Mouse (Mus musculus): ENCODE results near the gene Thnsl2. TPM values are rescaled to one million over a fixed set of nuclear protein-coding genes. Genes with fewer than 3 reads are reported as not detected.
A peak's percentile ranks its signal among the peaks of the same experiment; 100 is the strongest.

Thnsl2 gene
- polyA plus RNA-seq, 1 experiment from 2014 or later, result 8.3 TPM

DNA sequence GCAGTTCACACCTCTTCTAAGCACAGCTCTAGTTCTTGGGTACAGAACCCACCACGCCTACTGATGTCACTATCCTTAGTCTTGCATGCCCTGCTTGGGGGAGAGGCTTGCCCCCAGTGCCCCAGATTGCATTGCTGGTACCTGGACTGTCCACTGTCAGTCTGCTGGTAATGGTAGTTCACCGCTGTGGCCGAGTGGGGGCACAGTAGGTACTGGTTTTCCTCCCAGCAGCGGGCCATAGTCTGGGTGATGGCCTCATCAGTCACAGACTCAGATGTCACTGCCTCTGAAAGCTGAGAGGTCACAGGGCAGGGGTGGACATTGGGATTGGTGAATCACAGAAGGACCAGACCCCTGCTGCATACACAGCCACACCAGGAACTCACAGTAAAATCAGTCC is 15.2 kb downstream of the Thnsl2 start:
- ATAC-seq (ENCODE audit: borderline replicate concordance, extremely low read depth, low FRiP score, low TSS enrichment), result no peak
- Histone ChIP-seq H3K4me3 (no peak overlapping the region), H3K9me3 (no peaks in the 10 kb centered on the region), H3K9ac (no peak overlapping the region), H3K27ac (no peak overlapping the region), H3K36me3 (no peaks in the 10 kb centered on the region), H3K27me3 (no peaks in the 10 kb centered on the region), H3K4me2 (no peak overlapping the region), H3K4me1 (no peaks in the 10 kb centered on the region)
- 46% methylated on average over 4 of the region's 4 CpGs for WGBS

DNA sequence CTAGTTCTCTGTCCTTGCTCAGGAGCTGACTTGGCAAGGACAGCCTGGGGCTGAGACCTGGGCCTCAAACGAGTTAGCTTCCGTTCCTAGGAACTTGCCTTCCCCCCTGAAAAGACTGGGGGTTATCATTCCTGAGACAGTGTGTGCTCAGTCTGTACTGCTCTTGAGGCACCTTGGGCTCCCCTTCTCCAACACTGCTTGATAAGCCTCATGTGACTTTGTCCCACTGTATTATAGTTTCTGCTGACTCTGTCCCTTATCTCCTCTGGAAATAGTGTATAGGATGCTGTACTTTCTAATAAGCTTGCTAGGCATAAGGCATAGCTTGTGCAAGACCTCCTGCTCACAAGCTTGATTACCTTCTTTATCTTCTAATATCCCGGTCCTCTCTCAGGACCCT is 17.9 kb downstream of the Thnsl2 start:
- no peak for ATAC-seq (ENCODE audit: borderline replicate concordance, extremely low read depth, low FRiP score, low TSS enrichment)
- Histone ChIP-seq H3K4me1 (no peaks in the 10 kb centered on the region), H3K4me2 (no peak overlapping the region), H3K27me3 (no peaks in the 10 kb centered on the region), H3K36me3 (no peaks in the 10 kb centered on the region), H3K27ac (no peak overlapping the region), H3K4me3 (no peak overlapping the region), H3K9me3 (no peaks in the 10 kb centered on the region), H3K9ac (no peak overlapping the region)
- 62% methylated on average over 3 of the region's 3 CpGs for WGBS

DNA sequence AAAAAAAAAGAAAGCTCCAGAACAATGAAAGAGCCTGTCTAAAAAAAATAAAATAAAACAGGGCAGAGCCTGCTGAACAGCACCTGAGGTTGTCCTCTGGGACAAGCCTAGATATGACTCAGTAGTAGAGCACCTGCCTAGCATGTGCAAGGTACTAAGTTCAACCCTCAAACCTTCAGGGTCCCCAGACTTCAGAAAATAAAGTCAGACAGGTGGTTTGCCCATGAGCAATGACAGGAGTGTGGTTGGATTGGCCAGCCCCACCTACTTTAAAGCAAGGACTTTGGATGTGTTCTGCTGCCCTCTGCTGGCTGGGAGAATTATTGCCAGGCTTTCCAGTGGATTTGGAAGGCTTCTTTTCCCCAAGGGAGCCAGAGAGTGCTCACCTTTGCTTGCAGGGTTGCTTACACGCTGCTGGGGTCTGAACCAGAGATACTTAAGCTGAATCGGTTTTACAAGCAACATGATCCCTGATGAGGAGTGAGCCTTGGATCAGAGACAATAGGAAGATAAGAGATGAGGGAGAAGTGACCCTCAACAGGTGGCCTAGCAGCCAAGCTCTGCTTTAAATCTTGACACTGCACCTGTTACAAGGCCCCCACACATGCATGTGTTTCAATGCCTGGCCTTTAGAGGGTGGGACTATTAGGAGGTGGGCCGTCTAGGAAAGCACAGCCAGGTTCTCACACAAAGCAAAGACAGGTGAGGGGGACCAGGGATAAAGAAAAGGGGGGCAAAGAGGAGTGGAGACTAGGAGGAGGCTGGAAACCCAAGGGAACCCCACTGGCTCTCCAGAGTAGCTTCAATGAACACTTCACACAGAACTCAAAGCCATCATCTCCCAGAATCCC is 19.0 kb downstream of the Thnsl2 start:
- peak; percentile 55; the same call in 1 of the 2 replicates for ATAC-seq (ENCODE audit: borderline replicate concordance, extremely low read depth, low FRiP score, low TSS enrichment)
- no peaks in the 10 kb centered on the region for H3K9me3 ChIP-seq
- H3K4me2 ChIP-seq, result no peak overlapping the region
- no peak overlapping the region for H3K27ac ChIP-seq
- H3K9ac ChIP-seq, result no peak overlapping the region
- H3K36me3 ChIP-seq, result no peaks in the 10 kb centered on the region
- no peak overlapping the region for H3K4me3 ChIP-seq
- no peaks in the 10 kb centered on the region for H3K4me1 ChIP-seq
- 6% methylated on average over 3 of the region's 3 CpGs for WGBS
- H3K27me3 ChIP-seq, result no peaks in the 10 kb centered on the region

DNA sequence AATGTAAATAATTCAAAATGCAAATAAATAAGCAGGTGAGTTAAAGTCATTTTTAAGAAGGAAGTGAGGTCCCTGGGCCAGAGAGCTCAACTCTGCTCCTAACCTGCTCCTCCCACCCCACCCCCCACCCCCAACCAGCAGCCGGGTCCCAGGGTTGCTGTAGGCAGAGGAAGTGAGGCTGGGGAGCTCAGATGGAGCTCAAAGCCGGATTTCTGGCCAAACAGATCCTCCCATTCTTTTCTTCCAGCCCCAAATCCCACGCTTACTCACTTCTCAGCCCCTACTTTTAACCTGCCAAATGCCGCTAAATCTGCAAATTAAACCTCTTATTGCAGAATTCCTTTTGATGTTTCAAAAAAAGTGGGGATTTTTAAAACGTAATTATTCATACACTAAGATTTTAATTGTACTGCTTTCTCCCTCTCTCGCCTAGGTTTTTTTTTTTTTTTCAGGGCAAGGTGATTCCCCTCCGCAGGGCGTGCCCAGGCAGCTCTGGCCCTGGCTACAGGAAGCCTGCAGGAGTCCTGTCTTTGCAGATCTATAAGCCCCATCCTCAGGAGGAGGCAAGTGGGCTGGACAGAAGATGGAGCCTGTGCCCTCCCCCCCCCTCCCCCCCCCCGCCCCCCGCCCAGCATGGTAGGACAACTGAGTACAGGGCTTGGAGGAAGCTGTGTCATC is 24.5 kb downstream of the Thnsl2 start:
- no peak overlapping the region for H3K9ac ChIP-seq
- H3K36me3 ChIP-seq, result no peaks in the 10 kb centered on the region
- no peak for ATAC-seq (ENCODE audit: borderline replicate concordance, extremely low read depth, low FRiP score, low TSS enrichment)
- no peak overlapping the region for H3K4me2 ChIP-seq
- H3K27ac ChIP-seq, result no peak overlapping the region; the same call in 1 of the 2 replicates
- H3K27me3 ChIP-seq, result no peaks in the 10 kb centered on the region
- no peak overlapping the region for H3K4me3 ChIP-seq
- no peaks in the 10 kb centered on the region for H3K4me1 ChIP-seq
- no peaks in the 10 kb centered on the region for H3K9me3 ChIP-seq
- 19% methylated on average over 8 of the region's 10 CpGs for WGBS

DNA sequence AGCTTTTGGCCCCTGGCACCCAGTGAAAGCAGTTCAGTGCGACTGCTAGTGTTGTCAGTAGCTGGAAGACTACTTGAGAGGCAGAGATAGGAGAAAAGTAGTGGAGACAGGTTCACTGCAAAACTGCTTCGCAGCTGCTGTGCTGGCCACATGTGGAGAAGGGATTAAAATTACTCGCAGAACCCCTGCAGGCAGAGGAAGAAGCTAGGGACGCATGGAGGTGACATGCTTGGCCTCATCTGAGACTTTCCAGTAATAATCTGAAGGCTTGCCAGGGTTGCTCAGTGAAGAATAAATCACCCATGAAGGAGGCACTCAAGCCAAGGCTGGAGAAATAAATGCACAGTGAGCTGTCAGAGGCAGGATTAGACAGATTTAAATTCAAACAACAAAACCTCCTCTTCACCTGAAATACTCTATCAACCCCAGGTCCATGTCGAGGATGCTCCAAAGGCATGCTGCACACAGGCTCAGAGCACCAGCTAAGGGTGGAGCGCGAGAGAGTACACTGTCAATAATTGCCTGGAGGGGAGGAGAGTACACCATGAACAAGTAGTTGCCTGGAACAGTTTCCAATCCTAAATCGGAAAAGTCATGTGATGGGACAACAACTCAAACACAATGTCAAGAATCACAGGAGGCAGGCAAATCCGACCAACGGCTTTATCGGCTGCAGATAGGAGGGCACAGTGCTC is 32.7 kb downstream of the Thnsl2 start:
- WGBS, result 65% methylated on average over 11 of the region's 11 CpGs
- Histone ChIP-seq H3K27me3 (no peaks in the 10 kb centered on the region), H3K4me1 (no peaks in the 10 kb centered on the region), H3K4me3 (no peak overlapping the region), H3K9me3 (no peaks in the 10 kb centered on the region), H3K27ac (no peak overlapping the region), H3K36me3 (no peaks in the 10 kb centered on the region), H3K4me2 (no peak overlapping the region), H3K9ac (no peak overlapping the region)
- no peak for ATAC-seq (ENCODE audit: borderline replicate concordance, extremely low read depth, low FRiP score, low TSS enrichment)

DNA sequence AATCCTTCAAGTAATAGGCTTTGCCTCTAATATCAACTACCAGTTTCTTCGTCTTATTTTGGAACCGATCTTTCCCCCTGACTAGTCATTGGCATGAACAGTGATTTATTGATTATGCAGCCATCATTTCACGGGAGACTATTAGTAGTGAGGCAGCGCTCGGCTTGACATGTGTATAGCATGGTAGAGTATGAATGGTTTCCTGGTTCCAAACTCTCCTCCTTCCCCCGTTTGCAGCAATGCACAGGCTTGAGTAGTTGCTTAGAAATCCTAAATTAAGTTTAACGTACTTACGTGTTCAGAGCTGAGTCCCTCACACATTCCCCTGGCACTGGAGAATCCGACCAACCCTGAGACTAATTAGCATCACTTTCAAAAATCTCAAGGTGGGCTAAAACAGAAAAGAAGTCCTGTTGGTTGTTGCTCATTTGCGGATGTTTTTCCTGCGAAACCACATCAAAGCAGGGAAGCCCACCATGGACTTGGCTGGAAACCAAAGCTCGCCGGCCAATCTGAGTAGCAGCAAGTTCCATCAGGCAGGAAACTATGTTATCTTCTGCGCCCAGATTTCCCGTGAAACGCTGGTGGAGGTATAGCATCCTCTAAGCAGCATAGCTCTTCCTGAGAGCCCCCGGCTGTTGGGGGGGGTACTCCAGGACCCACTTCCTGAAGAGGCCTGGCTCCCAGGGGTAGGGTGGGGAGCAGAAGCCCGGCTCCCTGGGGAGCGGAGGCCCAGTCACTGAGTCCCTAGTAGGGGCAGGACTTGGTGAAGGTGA is 37.9 kb downstream of the Thnsl2 start:
- ATAC-seq (ENCODE audit: borderline replicate concordance, extremely low read depth, low FRiP score, low TSS enrichment), result peak; percentile 65
- Histone ChIP-seq H3K4me1 (no peaks in the 10 kb centered on the region), H3K4me2 (no peak overlapping the region), H3K9me3 (no peaks in the 10 kb centered on the region), H3K9ac (no peak overlapping the region), H3K27ac (peak overlapping the region; percentile 62), H3K4me3 (peak overlapping the region; percentile 16; the same call in 1 of the 2 replicates), H3K27me3 (no peaks in the 10 kb centered on the region), H3K36me3 (no peaks in the 10 kb centered on the region)
- 56% methylated on average over 19 of the region's 19 CpGs for WGBS

DNA sequence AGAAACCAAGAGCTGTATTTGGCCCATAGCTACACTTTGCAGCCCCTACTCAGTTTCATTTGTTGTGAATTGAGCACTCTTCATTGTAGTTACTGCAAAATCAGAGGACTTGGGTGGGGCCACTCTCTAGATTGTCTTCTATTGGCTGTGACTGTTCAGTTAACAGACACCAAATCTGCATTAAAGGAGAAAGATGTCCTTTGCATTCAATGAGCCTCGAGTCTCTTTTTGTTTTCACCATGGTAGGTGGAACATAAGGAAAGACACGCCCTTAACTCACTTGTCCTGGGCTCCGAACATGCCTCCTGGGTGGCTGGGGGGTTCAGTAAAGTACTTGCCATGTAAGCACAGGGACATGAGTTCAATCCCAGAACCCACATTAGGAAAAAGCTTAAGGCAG is 48.1 kb downstream of the Thnsl2 start:
- H3K4me2 ChIP-seq, result no peak overlapping the region
- no peak for ATAC-seq (ENCODE audit: borderline replicate concordance, extremely low read depth, low FRiP score, low TSS enrichment)
- H3K27ac ChIP-seq, result no peak overlapping the region
- no peaks in the 10 kb centered on the region for H3K27me3 ChIP-seq
- no peaks in the 10 kb centered on the region for H3K36me3 ChIP-seq
- 83% methylated on average over 3 of the region's 3 CpGs for WGBS
- no peaks in the 10 kb centered on the region for H3K9me3 ChIP-seq
- no peaks in the 10 kb centered on the region for H3K4me1 ChIP-seq
- no peak overlapping the region for H3K4me3 ChIP-seq
- H3K9ac ChIP-seq, result no peak overlapping the region

DNA sequence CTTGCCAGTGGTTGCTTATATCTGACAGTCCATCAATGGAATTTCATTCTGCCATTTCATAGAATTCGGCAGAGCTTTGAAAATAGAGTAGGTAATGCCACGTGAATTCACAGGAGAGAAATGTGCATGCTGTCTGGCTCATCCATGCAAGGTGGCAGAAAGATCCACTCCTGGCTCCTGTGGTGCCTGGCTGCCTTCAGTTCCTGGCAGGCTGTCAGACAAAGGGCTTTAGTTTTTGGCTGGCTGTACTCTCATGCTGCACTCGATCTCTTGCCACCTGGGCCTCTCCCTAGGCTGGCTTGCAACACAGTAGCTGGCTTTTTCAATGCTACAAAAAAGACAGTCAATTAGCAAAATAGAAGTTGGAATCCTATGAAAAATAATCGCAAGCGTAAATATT is 49.5 kb downstream of the Thnsl2 start:
- H3K36me3 ChIP-seq, result no peaks in the 10 kb centered on the region
- no peaks in the 10 kb centered on the region for H3K9me3 ChIP-seq
- H3K27ac ChIP-seq, result no peak overlapping the region
- no peaks in the 10 kb centered on the region for H3K27me3 ChIP-seq
- 68% methylated on average over 5 of the region's 5 CpGs for WGBS
- H3K9ac ChIP-seq, result no peak overlapping the region
- no peak overlapping the region for H3K4me2 ChIP-seq
- no peak for ATAC-seq (ENCODE audit: borderline replicate concordance, extremely low read depth, low FRiP score, low TSS enrichment)
- no peak overlapping the region for H3K4me3 ChIP-seq
- H3K4me1 ChIP-seq, result no peaks in the 10 kb centered on the region

DNA sequence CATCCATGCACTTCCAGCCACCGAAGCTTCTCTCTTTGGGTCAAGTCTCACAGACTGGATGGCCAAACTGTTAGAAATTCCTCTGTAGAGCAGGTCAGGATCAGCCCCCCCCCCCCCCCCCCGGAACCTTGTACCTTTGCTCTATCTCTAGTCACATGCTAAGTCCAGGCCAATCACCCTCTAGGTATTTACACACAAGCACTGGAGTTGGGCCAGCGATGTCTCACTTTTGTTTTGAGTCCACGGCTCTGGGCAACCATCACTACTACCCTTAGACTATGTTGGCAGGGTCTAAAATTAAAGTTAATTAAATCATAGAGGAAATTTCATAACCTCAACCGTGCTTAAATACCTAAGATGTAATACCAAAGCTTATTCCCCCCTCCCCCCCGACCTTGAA is 50.6 kb downstream of the Thnsl2 start:
- H3K4me3 ChIP-seq, result no peak overlapping the region
- no peak overlapping the region for H3K27ac ChIP-seq
- no peak overlapping the region for H3K9ac ChIP-seq
- no peak for ATAC-seq (ENCODE audit: borderline replicate concordance, extremely low read depth, low FRiP score, low TSS enrichment)
- no peaks in the 10 kb centered on the region for H3K36me3 ChIP-seq
- no peaks in the 10 kb centered on the region for H3K4me1 ChIP-seq
- H3K9me3 ChIP-seq, result no peaks in the 10 kb centered on the region
- no peak overlapping the region for H3K4me2 ChIP-seq
- H3K27me3 ChIP-seq, result no peaks in the 10 kb centered on the region
- WGBS, result 74% methylated on average over 6 of the region's 6 CpGs

DNA sequence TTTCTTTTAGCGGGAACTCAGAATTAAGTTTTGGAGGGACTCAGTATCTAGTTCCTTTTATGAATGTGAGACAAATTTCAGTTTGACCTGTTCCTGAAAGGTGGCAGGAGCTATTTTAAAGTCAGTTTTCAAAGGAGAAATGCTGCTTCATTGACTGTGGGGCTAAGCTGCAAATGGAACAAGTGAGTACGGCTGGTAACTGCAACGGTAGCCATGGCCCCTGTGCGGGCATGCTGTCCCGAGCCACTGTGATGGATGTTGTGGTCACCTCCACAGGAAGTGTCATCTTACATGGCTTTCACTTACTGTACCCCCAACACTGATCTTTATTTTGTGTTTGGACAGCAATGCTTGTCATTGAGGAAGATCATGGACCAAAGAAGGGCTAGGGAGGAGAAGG is 53.8 kb downstream of the Thnsl2 start:
- Histone ChIP-seq H3K9ac (no peak overlapping the region), H3K4me1 (no peaks in the 10 kb centered on the region), H3K27me3 (no peaks in the 10 kb centered on the region), H3K27ac (no peak overlapping the region), H3K4me2 (no peak overlapping the region), H3K9me3 (no peaks in the 10 kb centered on the region), H3K36me3 (no peaks in the 10 kb centered on the region), H3K4me3 (no peak overlapping the region)
- WGBS, result 63% methylated on average over 5 of the region's 5 CpGs
- no peak for ATAC-seq (ENCODE audit: borderline replicate concordance, extremely low read depth, low FRiP score, low TSS enrichment)

DNA sequence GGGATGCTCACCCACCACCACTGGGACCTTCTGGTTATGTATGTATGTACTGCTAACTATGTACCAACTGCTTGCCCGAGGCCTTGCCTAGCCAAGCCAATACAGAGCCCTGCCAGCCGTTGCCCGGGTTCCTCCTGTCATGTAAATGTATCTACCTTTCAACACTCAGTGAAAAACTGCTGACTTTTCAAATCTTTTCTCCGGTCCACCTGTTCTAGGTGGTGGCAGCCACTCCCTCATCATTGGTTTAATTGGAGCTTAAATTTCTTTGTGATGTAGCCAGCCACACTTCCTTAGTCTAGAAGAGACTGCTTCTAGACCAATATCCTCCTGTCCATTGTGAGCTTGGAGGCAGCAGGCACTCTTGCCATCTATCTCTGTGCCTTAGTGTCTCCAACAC is 54.5 kb downstream of the Thnsl2 start:
- H3K9ac ChIP-seq, result no peak overlapping the region
- 80% methylated on average over 4 of the region's 4 CpGs for WGBS
- no peaks in the 10 kb centered on the region for H3K27me3 ChIP-seq
- H3K27ac ChIP-seq, result no peak overlapping the region
- no peaks in the 10 kb centered on the region for H3K4me1 ChIP-seq
- H3K4me2 ChIP-seq, result no peak overlapping the region
- no peak for ATAC-seq (ENCODE audit: borderline replicate concordance, extremely low read depth, low FRiP score, low TSS enrichment)
- no peaks in the 10 kb centered on the region for H3K36me3 ChIP-seq
- H3K9me3 ChIP-seq, result no peaks in the 10 kb centered on the region
- no peak overlapping the region for H3K4me3 ChIP-seq

Data from lung, embryonic 15.5 days (tissue).